Mouse (Mus musculus) hindbrain, embryonic 15.5 days (tissue): ENCODE results near the gene Rapgef1. TPM values are rescaled to one million over a fixed set of nuclear protein-coding genes. Genes with fewer than 3 reads are reported as not detected.

Experiments
- ATAC-seq: fragments of 200-750 bp; cut with Nextera tagmentation; 2 replicates; pipeline ENCODE4 v1.8.0; 2017; ENCODE audit warnings: low read depth, moderate number of reproducible peaks, moderate TSS enrichment; ENCODE audit not compliant: low FRiP score
- H3K27ac ChIP-seq: fragments of 300-500 bp; sonication (generic); replicated peaks from 2 replicates; pipeline ENCODE4 v1.5.1; 2015; ENCODE audit warnings: mild to moderate bottlenecking, inconsistent platforms
- H3K27me3 ChIP-seq: fragments of 300-500 bp; sonication (generic); 2 replicates; pipeline ENCODE4 v1.6.1; 2015; ENCODE audit warnings: control low read depth, inconsistent platforms
- H3K36me3 ChIP-seq: fragments of 300-500 bp; sonication (generic); 2 replicates; pipeline ENCODE4 v1.6.1; 2015; ENCODE audit warnings: control low read depth, inconsistent platforms
- H3K4me1 ChIP-seq: fragments of 300-500 bp; sonication (generic); replicated peaks from 2 replicates; pipeline ENCODE4 v1.6.1; 2015; ENCODE audit warnings: control low read depth, inconsistent platforms
- H3K4me2 ChIP-seq: fragments of 300-500 bp; sonication (generic); 2 replicates; pipeline ENCODE4 v1.6.1; 2015; ENCODE audit warnings: moderate library complexity, mild to moderate bottlenecking, inconsistent platforms
- H3K4me3 ChIP-seq: fragments of 300-500 bp; sonication (generic); 2 replicates; pipeline ENCODE4 v1.5.1; 2015; ENCODE audit warnings: mild to moderate bottlenecking, inconsistent platforms
- H3K9ac ChIP-seq: fragments of 300-500 bp; sonication (generic); 2 replicates; pipeline ENCODE4 v1.6.1; 2015; ENCODE audit warnings: inconsistent platforms
- H3K9me3 ChIP-seq: fragments of 300-500 bp; sonication (generic); 2 replicates; pipeline ENCODE4 v1.6.1; 2016; ENCODE audit warnings: control low read depth, inconsistent platforms
- WGBS: fragments of 180-500 bp; shearing (Covaris S2); methylation state at CpG from one replicate; pipeline ENCODE4 v1.1.7; 2015; 5-methylcytosine and 5-hydroxymethylcytosine counted together
- polyA plus RNA-seq: library from polyadenylated mRNA; unstranded; fragments of >200 nt; fragmentation: Nextera tagmentation; extraction: Ambion mirVana; gene quantifications from 2 replicates; pipeline ENCODE4 v1.2.1, GENCODE M21; 2015

Gene Rapgef1
- polyA plus RNA-seq, 1 experiment from 2014 or later = 23.4 TPM

DNA sequence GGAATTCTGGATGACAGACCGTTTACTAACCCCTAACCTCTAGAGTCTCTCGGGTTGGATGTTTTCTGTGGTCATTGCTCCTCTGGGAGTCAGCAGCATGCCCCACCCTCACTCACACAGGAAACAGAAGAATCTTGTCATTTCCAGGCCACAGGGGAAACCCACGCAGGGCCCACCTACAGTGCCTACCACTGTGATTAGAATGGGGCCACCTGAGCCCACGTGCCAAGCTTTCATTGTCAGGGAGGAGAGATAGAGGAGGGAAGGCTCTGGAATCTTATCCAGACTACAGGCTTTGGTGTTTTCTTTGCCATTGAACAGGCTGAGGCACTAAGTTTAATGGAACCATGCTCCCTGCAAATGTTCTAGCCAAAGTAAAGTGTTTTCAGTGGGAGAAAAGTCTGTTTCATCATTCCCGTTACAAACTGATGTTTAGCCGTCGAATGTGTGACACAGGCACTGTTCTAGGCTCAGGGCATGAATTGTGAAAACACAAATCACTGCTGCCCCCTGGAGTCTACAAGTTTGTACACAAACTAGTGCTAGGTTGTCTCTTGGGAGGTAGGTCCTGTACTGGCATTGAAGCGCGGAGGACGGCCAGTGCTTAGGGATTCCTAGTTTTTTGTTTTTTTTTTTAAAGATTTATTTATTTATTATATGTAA, 30.4 kb downstream of the Rapgef1 start:
- Histone ChIP-seq H3K9ac (no peak overlapping the region), H3K36me3 (no peaks in the 10 kb centered on the region), H3K4me2 (no peak overlapping the region), H3K27ac (no peak overlapping the region), H3K9me3 (no peaks in the 10 kb centered on the region), H3K27me3 (no peaks in the 10 kb centered on the region), H3K4me1 (peaks cover 14% of the 10 kb centered on the region), H3K4me3 (no peak overlapping the region)
- no peak for ATAC-seq
- WGBS = 82% methylated on average over 10 of the region's 10 CpGs

DNA sequence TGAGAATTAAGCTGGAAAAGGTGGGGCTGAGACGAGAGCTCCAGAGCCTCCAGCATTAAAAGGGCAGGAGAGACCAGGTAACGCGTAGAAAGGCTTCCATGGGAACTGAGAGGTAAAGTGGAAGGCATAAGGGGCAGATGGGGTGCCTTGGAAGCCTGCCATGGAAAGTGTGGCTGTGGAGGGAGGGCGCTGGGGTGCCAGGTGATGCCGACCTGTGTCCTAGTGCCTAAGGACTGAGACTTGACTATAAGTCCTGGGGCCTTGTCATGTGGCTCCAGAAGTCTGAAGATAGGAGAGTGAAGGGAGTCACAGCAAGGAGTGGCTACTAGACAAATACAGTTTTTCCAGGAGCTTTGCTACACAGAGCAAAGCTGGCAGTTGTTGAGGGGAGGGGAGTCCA, 32.4 kb downstream of the Rapgef1 start:
- WGBS = 84% methylated on average over 5 of the region's 5 CpGs
- Histone ChIP-seq H3K27me3 (no peaks in the 10 kb centered on the region), H3K4me3 (no peak overlapping the region), H3K9ac (no peak overlapping the region), H3K4me1 (peaks cover 12% of the 10 kb centered on the region; the same call in 1 of the 2 replicates), H3K4me2 (no peak overlapping the region), H3K36me3 (no peaks in the 10 kb centered on the region), H3K9me3 (no peaks in the 10 kb centered on the region), H3K27ac (no peak overlapping the region)
- ATAC-seq = no peak

DNA sequence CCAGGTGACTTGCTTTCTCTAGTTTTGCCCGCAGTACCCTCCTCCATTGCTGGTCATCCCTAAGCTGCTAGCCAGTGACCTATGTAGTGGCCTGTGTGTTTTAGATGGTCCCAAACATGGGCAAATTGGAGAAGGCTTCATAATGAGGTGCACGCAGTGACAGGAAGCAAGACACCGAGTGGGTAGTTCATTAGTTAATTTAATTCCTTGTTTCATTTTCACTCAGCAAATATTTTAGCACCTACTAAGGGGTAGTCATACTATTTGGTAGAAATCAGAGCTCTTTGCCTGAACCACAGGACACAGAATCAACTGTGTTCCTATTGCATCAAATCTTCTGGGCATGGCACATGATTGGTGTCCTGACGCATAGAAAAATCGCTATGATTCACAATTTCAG, 35.9 kb downstream of the Rapgef1 start:
- Histone ChIP-seq H3K9ac (no peak overlapping the region), H3K4me1 (peaks cover 12% of the 10 kb centered on the region; the same call in 1 of the 2 replicates), H3K4me3 (no peak overlapping the region), H3K27me3 (no peaks in the 10 kb centered on the region), H3K4me2 (no peak overlapping the region), H3K27ac (no peak overlapping the region), H3K36me3 (no peaks in the 10 kb centered on the region), H3K9me3 (no peaks in the 10 kb centered on the region)
- no peak for ATAC-seq
- 95% methylated on average over 5 of the region's 5 CpGs for WGBS

DNA sequence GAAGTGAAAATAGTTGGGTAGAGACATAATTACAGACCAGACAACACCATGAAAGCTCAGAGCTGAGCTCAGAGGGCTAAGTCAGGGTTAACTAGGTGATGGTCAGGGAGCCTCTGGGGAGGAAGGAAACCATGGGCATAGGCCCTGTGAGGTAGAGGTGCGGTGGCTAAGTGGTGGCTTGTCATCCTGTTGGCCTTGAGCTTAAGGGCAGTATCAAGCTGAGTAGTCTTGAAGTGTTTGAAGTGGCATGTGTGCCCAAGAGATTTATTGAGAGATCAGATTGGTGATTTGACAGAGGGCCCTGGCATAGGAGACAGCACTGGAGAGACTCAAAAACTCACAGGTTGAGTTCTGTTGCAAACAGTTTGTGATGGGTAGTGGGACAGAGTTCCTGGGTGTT, 36.6 kb downstream of the Rapgef1 start:
- Histone ChIP-seq H3K9me3 (no peaks in the 10 kb centered on the region), H3K36me3 (no peaks in the 10 kb centered on the region), H3K4me3 (no peak overlapping the region), H3K27ac (no peak overlapping the region), H3K27me3 (no peaks in the 10 kb centered on the region), H3K4me1 (peaks cover 12% of the 10 kb centered on the region; the same call in 1 of the 2 replicates), H3K9ac (no peak overlapping the region), H3K4me2 (no peak overlapping the region)
- ATAC-seq = no peak
- WGBS = 85% methylated on average over 1 of the region's 1 CpGs

DNA sequence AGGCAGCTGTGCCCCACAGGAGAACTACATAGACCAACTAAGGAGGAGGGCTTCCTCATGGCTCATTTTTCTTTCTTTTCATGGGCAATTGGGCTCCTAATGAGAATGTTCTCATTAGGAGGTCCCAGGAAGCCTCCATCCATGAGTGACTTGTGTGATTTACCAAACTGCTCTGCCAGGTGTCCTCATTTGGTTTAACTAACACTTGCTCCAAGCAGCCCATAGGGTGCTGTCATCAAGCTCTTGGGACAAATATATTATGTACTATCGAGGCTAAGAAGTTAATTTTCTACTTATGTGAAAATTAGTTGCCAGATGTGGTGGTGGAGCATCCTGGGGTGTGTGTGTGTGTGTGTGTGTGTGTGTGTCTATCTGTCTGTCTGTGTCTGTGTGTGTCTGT, 37.6 kb downstream of the Rapgef1 start:
- ATAC-seq = no peak
- Histone ChIP-seq H3K27me3 (no peaks in the 10 kb centered on the region), H3K27ac (no peak overlapping the region), H3K9ac (no peak overlapping the region), H3K36me3 (no peaks in the 10 kb centered on the region), H3K4me1 (peaks cover 9% of the 10 kb centered on the region; the same call in 1 of the 2 replicates), H3K4me3 (no peak overlapping the region), H3K4me2 (no peak overlapping the region), H3K9me3 (no peaks in the 10 kb centered on the region)
- WGBS = 47% methylated on average over 1 of the region's 1 CpGs

DNA sequence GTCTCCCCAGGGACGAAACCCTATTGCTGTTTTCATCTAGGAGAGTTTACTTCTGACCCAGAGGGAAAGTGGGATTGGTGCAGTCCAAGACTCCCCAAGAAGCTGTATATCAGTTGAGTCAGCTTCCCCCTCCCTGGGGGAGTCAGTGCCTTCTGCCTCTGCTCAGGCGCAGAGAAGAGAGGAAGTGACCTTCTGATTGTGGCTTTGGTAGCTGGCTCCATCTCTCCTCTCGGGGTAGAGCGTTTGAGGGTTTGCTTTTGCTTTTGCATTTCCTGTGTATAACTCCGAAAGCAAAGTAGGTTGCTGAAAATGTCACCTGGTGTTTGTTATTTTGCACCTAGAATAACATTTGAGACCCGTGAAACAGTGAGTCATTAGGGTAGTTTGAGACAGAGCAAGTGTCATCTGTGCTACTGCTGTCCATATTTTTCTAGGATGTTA, 42.3 kb downstream of the Rapgef1 start:
- Histone ChIP-seq H3K36me3 (no peaks in the 10 kb centered on the region), H3K27me3 (no peaks in the 10 kb centered on the region), H3K27ac (no peak overlapping the region), H3K4me2 (no peak overlapping the region), H3K4me3 (no peak overlapping the region), H3K4me1 (peaks cover 21% of the 10 kb centered on the region), H3K9ac (no peak overlapping the region), H3K9me3 (no peaks in the 10 kb centered on the region)
- no peak for ATAC-seq
- 90% methylated on average over 6 of the region's 6 CpGs for WGBS

DNA sequence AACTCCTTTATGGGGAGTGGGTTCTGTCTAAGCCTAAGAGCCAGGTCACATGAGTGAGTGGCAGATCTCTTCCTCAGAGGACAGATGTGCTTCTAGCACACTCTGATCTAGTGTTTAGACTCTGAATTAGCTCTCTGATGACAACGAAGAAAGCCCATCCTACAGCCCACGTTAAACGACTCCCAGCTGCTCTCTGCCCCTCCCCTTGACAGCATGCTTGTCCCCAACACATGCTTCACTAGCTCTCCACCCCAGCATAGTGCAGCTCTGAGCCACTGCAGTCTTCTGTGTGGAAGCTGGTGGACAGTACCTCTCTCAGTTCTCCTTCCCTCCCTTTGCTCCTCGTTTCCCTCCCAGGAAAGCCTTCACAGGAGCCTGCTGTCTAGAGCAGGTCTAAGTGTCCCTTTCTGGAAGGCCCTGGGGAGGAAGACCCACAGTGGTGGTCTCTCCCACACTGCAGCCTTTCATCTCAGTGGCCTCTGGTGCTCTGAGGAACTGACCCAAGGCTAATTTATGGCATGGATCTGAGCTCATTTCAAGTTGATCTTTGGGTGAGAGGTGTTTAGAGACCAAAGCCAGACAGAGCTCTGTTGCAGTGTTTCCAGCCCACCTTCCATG, 43.8 kb downstream of the Rapgef1 start:
- H3K27me3 ChIP-seq = no peaks in the 10 kb centered on the region
- no peak for ATAC-seq
- H3K36me3 ChIP-seq = no peaks in the 10 kb centered on the region
- peaks cover 22% of the 10 kb centered on the region for H3K4me1 ChIP-seq
- no peak overlapping the region for H3K27ac ChIP-seq
- H3K9me3 ChIP-seq = no peaks in the 10 kb centered on the region
- H3K4me2 ChIP-seq = no peak overlapping the region
- 23% methylated on average over 4 of the region's 4 CpGs for WGBS
- H3K9ac ChIP-seq = no peak overlapping the region
- H3K4me3 ChIP-seq = no peak overlapping the region

DNA sequence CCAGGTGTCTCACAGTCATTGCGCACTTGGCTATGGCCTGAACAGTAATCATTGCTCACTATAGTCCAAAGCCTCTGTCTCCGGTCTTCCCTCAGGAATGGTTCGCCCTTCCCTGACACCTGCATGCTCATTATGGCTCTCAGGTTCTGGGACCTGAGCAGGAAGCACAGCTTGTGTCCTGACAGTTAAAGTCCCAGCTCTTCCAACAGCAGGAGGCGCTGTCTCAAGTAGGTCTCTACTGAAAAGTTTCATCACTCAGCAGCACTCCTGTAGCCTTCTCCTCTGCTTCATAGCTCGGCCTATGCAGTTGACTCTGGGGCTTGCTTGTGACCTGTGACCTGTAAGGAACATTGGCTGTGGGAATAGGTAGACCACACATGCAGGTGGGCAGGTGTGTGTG, 45.9 kb downstream of the Rapgef1 start:
- no peak overlapping the region for H3K4me3 ChIP-seq
- no peak overlapping the region for H3K9ac ChIP-seq
- no peaks in the 10 kb centered on the region for H3K27me3 ChIP-seq
- peaks cover 41% of the 10 kb centered on the region for H3K4me1 ChIP-seq
- H3K36me3 ChIP-seq = no peaks in the 10 kb centered on the region
- no peaks in the 10 kb centered on the region for H3K9me3 ChIP-seq
- no peak overlapping the region for H3K27ac ChIP-seq
- no peak overlapping the region for H3K4me2 ChIP-seq
- no peak for ATAC-seq
- 90% methylated on average over 5 of the region's 5 CpGs for WGBS

DNA sequence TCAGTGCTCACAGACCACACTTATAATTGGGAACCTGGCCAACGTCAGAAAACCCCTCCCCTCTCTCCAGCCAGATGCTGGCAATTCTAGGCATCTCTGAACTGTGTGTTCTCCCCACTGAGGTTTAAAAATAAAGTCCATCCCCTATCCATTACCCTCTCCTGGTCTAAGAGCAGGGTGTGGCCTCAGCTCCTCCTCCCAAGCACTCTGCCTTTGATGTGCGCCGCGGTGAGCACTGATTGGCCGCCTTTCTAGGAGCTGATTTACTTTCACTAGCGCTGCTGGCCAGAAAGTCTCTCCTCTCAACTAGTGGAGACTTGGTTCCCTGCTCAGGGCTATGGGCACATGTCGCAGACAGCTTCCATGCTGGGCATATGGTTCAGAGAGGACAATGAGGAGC, 47.1 kb downstream of the Rapgef1 start:
- Histone ChIP-seq H3K4me3 (no peak overlapping the region), H3K27ac (no peak overlapping the region), H3K4me2 (no peak overlapping the region), H3K9me3 (no peaks in the 10 kb centered on the region), H3K27me3 (no peaks in the 10 kb centered on the region), H3K9ac (no peak overlapping the region), H3K4me1 (peaks cover 52% of the 10 kb centered on the region), H3K36me3 (no peaks in the 10 kb centered on the region)
- 6% methylated on average over 7 of the region's 7 CpGs for WGBS
- no peak for ATAC-seq

DNA sequence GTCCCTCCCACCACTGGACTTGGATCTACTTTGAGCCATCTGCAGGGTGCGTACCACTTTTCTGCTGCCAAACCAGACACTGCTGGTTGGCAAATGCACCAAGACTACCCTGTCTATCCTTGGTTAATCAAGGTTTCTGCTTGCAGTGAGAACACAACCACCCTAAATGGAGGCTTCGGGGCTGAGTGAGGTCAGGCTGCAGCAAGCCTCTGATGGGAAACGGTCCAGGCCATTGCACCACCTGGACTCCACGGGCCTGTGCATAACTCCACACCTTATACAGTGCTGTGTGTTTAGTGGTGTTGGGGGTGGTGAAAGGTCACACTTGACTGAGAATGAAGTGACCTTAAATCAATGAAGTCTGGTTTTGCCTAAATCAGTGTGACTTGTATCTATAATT, 47.6 kb downstream of the Rapgef1 start:
- no peak overlapping the region for H3K9ac ChIP-seq
- no peak overlapping the region for H3K27ac ChIP-seq
- WGBS = 78% methylated on average over 4 of the region's 4 CpGs
- H3K27me3 ChIP-seq = no peaks in the 10 kb centered on the region
- no peak for ATAC-seq
- no peak overlapping the region for H3K4me3 ChIP-seq
- peaks cover 57% of the 10 kb centered on the region for H3K4me1 ChIP-seq
- no peak overlapping the region for H3K4me2 ChIP-seq
- no peaks in the 10 kb centered on the region for H3K36me3 ChIP-seq
- no peaks in the 10 kb centered on the region for H3K9me3 ChIP-seq

DNA sequence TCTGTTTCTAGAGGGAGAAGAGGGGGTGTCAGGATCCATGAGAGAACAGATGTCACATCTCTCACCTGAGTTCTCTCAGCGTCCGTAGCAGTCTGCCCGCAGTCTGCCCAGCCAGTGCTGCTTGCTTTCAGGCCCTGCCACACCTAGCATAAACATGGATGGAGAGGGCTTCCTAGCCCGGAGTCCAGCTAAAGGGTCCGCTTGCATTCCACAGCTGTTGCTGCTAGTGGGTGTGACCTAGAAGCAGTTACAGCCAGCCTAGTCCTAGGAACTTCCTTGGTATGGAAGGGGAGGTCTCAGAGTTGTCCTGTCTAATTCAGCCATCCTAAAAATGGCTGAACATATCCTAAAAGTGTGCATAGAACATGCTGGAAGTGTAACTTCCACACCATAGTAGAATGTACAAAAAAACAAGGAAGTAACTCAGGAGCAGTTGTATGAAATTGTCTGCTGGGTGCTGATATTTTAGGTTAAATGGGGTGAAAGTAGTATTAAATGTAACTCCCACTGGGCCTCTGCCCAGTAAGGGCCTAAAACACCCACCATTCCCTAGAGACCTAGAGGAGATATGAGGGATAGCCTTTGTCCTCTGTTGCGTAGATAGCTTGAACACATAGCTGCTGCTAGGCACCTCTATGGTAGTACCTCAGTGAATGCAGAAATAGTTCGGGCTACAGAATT, 48.6 kb downstream of the Rapgef1 start:
- H3K9me3 ChIP-seq = no peaks in the 10 kb centered on the region
- no peaks in the 10 kb centered on the region for H3K36me3 ChIP-seq
- H3K4me1 ChIP-seq = peaks cover 56% of the 10 kb centered on the region
- no peak overlapping the region for H3K4me3 ChIP-seq
- no peaks in the 10 kb centered on the region for H3K27me3 ChIP-seq
- ATAC-seq = no peak
- H3K27ac ChIP-seq = no peak overlapping the region
- no peak overlapping the region for H3K9ac ChIP-seq
- WGBS = 86% methylated on average over 7 of the region's 7 CpGs
- no peak overlapping the region for H3K4me2 ChIP-seq

DNA sequence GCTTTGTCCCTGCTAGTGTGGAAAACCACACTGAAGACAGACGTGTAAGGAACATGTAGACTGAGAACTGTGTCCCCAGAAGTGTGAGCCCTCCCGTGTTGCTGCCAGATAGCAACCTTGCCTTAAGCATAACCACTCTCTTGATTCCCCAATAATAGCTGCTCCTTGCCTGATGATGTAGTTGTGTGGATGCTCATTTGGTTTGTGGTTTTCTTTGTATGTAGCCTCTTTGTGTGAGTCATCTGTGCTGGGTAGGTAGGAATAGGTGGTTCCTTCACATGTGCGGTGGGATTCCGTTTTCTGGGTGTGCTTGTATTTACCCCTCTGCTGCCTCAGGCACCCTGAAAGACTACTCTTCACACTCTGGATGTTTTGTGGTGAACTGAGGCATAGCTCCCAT, 49.4 kb downstream of the Rapgef1 start:
- ATAC-seq = no peak
- Histone ChIP-seq H3K4me1 (peaks cover 54% of the 10 kb centered on the region), H3K4me2 (no peak overlapping the region), H3K9ac (no peak overlapping the region), H3K36me3 (no peaks in the 10 kb centered on the region), H3K27me3 (no peaks in the 10 kb centered on the region), H3K27ac (no peak overlapping the region), H3K4me3 (no peak overlapping the region), H3K9me3 (no peaks in the 10 kb centered on the region)
- WGBS = 97% methylated on average over 4 of the region's 4 CpGs
